Mouse (Mus musculus) B cell, adult 67 days (primary cell): ENCODE results near the gene Tmem88b. TPM values are rescaled to one million over a fixed set of nuclear protein-coding genes. Genes with fewer than 3 reads are reported as not detected.

Source experiments
- total RNA-seq, 2 experiments: library from RNA; stranded (reverse); gene quantifications; 4 replicates each; pipeline ENCODE4 v1.2.4; 2023

Gene Tmem88b
- total RNA-seq = not detected

GRCm38 (mm10) chr4:155785819-155786218 lies at the start of gene Tmem88b:
Gene Tmem88b, minus strand, starts transcription at chr4:155785874.

DNA sequence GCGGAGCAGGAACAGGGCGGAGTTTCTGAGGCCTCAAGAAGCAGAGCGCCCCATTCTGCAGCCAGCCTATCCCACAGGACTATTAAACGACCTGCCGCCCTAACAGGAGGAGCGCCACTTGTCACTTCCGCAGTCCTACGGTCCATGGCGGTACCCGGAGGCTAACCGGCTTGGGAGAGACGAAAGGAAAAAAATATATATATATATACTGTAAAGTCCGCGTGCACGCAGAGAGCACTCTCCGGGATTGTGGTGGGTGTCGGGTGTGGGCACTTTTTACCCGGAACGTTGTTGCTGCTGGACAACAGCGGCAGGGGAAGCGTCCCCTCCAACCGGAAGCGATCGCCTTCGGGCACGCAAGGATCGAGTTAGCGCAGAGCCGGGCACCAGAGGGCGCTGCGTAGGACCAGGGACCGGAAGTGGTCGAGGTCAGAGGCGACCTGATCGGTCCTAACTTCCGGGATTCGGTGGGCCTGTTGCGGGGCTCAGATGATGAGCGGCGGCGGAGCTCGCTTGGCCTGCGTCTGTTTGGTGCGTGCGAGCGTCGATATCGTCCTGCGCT lies 45.6 kb upstream of the Tmem88b start, which contains the start of gene Aurkaip1:
Gene Aurkaip1 (plus strand): TSS at position 68 of the 562 bp plus-strand sequence.

DNA sequence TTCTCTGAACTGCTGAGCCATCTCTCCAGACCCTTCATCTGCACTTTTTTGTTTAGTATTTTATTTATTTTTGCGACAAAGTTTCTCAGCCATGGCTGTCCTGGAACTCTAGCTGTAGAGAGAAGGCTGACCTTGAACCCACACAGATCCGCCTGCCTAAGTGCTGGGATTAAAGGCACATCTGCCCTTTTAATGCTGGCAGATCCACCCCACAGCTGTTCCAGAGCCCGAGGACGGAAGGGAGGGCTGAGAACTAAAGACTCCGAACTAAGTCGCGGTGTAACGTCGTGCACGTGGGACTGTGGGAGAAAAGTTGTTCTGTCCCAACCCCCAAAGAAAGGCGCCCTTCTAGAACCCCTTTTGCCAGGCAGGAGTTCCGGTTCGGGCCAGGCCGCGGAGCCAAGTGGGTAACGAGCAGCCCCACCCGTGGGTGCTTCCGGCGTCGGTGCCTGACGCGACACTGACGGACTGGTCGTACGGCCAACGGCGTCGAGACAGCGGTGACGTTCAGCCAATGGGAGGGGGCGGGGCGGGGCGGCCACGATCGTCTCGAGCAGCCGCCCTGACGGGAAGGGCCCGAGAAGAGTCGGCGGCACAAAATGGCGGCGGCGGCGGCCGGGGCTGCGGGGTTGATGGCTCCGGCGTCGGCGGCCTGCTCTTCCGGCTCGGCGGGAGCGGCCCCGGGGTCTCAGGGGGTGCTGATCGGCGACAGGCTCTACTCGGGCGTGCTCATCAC lies 26.4 kb upstream of the Tmem88b start, which contains the start of gene Ccnl2:
Gene Ccnl2 (plus strand): TSS at position 561 of the 736 bp plus-strand sequence.

DNA sequence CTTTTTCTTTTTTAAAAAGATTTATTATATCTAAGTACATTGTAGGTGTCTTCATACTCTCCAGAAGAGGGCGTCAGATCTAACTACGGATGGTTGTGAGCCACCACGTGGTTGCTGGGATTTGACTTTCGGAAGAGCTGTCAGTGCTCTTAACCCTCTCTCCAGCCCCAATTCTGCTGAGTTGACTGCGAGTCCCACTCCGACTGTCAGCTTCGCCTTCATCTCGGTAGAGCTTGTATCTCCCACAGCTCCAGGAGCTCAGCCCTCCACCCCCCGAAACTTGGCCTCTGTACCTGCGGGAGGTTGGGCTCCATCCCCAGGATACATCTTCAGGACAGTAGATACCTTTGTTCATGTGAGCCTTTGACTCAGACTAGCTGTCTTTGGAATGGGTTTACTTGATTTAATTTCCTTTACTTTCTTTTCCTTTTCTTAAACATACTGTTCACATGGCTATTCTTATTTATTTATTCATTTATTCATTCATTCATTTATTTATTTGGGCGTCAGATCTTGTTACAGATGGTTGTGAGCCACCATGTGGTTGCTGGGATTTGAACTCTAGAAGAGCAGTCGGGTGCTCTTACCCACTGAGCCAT lies 17.2 kb upstream of the Tmem88b start, which contains the start of gene Mrpl20:
Gene Mrpl20 (plus strand): TSS at position 138 of the 599 bp plus-strand sequence.

DNA sequence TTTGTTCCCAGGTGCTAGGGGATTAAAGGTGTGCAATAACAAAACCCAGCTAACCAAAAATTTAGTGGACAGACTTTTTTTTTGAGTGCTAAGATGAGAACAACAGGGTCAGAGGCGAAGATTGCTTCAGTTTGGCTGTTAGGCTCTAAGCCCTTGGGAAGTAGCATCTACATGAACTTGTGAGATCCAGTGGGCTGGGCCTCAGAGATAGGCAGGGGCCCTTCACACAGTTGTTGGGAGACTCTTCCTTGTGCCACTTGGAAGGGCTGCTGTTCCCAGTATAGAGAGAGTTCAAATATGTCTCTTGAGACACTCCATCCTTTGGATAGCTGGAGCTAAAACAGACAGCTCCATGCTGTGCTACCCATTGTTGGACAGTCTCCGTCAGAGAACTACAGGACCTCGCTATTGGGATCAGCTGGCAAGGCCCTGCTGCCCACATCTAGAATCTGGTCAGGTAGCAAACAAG lies 4.4 kb upstream of the Tmem88b start, which contains the start of gene Ankrd65:
Gene Ankrd65 (plus strand): TSS at position 419 of the 469 bp plus-strand sequence.

GRCm38 (mm10) chr4:155774280-155774754 lies 11.4 kb downstream of the Tmem88b start, which contains the start of gene Vwa1:
Gene Vwa1, minus strand, starts transcription at chr4:155774698.

DNA sequence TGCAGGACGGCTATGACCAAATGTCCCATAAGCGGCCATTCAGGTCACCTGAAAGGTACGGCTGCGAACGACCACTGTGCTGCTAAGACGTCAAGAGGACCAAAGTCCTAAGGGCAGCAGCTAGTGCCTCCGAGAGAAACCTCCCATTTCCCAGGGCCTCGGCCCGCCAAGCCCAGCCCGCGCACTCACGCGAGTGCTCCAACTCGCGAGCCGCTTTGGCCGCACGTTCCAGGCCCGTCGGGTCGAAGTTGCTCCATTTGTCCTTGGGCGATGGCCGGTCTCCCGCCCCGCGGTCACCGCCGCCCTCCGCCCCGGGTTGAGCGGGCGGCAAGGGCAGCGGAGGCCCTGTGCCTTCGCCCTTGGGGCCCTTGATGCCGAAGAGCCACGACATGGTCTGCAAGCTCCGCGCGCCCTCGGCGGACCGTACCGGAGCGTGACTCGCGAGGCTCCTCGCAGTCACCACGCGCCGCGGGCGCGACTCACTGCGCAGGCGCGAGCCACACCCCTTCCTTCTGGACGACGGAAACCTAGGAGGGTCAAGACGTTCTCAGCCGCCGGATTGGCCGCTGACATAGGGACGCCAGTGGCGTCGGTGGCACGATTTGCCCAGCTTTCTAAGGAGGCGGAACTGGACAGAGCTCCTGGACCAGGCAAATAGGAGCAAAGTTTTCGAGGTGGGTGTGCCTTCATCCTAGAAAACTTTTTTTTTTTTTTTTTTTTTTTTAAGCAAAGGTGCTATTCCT lies 24.9 kb downstream of the Tmem88b start, which contains the start of gene Atad3a:
Gene Atad3a (minus strand): TSS at position 481 of the 743 bp plus-strand sequence.

DNA sequence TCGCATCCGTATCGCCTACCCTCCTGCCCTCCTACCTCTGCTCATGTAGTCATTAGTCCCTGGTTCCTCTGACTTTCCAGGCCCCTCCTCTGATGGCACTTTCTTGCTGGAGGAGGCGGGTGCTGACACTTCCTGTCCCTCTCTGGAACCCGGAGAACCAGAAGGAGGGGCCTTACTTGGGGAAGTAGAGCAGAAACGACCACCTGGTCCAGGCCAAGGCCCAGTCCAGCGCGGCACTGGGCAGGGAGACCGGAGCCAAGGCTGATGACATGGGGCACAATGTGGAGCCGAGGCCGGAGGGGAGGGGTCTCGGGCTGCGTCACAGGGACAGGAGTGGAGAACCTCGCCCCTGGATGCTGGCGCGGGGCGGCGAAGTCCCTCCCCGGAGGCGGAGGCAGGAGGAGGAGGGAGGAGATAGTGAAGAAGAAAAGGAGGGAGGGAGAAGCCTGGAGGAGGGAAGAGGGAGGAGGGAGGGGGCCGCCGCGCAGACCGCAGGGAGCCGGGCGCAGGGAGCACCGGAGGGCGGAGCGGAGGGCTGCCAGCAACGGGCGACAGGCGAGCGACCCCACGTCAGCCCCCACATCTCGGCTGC lies 51.2 kb downstream of the Tmem88b start, which contains the start of gene Tmem240:
Gene Tmem240 (plus strand): TSS at position 451 of the 592 bp plus-strand sequence.

Other genes starting within 250 kb of the Tmem88b start
- 10 to 100 TPM; 50.7 to 51.2 TPM for gene Nadk, start 223.5 kb downstream of the Tmem88b start, total RNA-seq
- 10 to 100 TPM; 24.5 to 30.3 TPM for gene Slc35e2, start 184.5 kb downstream of the Tmem88b start, total RNA-seq
- 100 to 1,000 TPM; 142 to 147 TPM for gene Cdk11b, start 161.0 kb downstream of the Tmem88b start, total RNA-seq
- gene Gm10563, start 140.5 kb downstream of the Tmem88b start, total RNA-seq = not detected
- not detected for gene Mmp23, start 132.5 kb downstream of the Tmem88b start, total RNA-seq
- 10 to 100 TPM; 45.4 to 47.4 TPM for gene Mib2, start 116.7 kb downstream of the Tmem88b start, total RNA-seq
- gene Fndc10, start 91.5 kb downstream of the Tmem88b start, total RNA-seq = 1 to 10 TPM; 3.8 to 5.4 TPM
- 10 to 100 TPM; 78.2 to 97.2 TPM for gene Ssu72, start 81.1 kb downstream of the Tmem88b start, total RNA-seq
- under 1 TPM; 0.52 to 0.65 TPM for gene Tmem240, start 51.1 kb downstream of the Tmem88b start, total RNA-seq
- 10 to 100 TPM; 49.7 to 54.5 TPM for gene Atad3a, start 24.8 kb downstream of the Tmem88b start, total RNA-seq
- gene Vwa1, start 11.2 kb downstream of the Tmem88b start, total RNA-seq = not detected
- gene Ankrd65, start 4.6 kb upstream of the Tmem88b start, total RNA-seq = not detected
- 10 to 100 TPM; 36.1 to 46.0 TPM for gene Mrpl20, start 17.0 kb upstream of the Tmem88b start, total RNA-seq
- gene Ccnl2, start 26.6 kb upstream of the Tmem88b start, total RNA-seq = 100 to 1,000 TPM; 234 to 257 TPM
- gene Aurkaip1, start 45.4 kb upstream of the Tmem88b start, total RNA-seq = 10 to 100 TPM; 69.6 to 73.2 TPM
- gene Mxra8, start 53.8 kb upstream of the Tmem88b start, total RNA-seq = 10 to 100 TPM; 11.4 to 16.3 TPM
- 10 to 100 TPM; 63.8 to 68.9 TPM for gene Dvl1, start 61.5 kb upstream of the Tmem88b start, total RNA-seq
- gene Tas1r3, start 77.5 kb upstream of the Tmem88b start, total RNA-seq = 1 to 10 TPM; 1.3 to 2.1 TPM
- 10 to 100 TPM; 13.3 to 18.2 TPM for gene Cptp, start 83.6 kb upstream of the Tmem88b start, total RNA-seq
- gene Ints11, start 83.7 kb upstream of the Tmem88b start, total RNA-seq = 10 to 100 TPM; 56.0 to 56.7 TPM
- gene Pusl1, start 105.9 kb upstream of the Tmem88b start, total RNA-seq = 10 to 100 TPM; 24.5 to 24.6 TPM
- 10 to 100 TPM; 68.7 to 74.2 TPM for gene Acap3, start 105.9 kb upstream of the Tmem88b start, total RNA-seq
- 100 to 1,000 TPM in 1 of 2 experiments, 10 to 100 TPM in 1; 98.5 to 126 TPM for gene Ube2j2, start 158.0 kb upstream of the Tmem88b start, total RNA-seq
- gene C1qtnf12, start 176.4 kb upstream of the Tmem88b start, total RNA-seq = 1 to 10 TPM; 3.7 to 3.9 TPM
- 1 to 10 TPM; 2.9 to 3.8 TPM for gene B3galt6, start 206.8 kb upstream of the Tmem88b start, total RNA-seq
- 100 to 1,000 TPM; 124 to 134 TPM for gene Sdf4, start 207.0 kb upstream of the Tmem88b start, total RNA-seq
- 10 to 100 TPM in 1 of 2 experiments, 1 to 10 TPM in 1; 3.7 to 11.2 TPM for gene Tnfrsf4, start 228.0 kb upstream of the Tmem88b start, total RNA-seq
- gene Tnfrsf18, start 240.3 kb upstream of the Tmem88b start, total RNA-seq = 10 to 100 TPM; 15.0 to 17.0 TPM